9 mouse cellular contexts compared by ENCODE assay signal in the genomic region with DNA sequence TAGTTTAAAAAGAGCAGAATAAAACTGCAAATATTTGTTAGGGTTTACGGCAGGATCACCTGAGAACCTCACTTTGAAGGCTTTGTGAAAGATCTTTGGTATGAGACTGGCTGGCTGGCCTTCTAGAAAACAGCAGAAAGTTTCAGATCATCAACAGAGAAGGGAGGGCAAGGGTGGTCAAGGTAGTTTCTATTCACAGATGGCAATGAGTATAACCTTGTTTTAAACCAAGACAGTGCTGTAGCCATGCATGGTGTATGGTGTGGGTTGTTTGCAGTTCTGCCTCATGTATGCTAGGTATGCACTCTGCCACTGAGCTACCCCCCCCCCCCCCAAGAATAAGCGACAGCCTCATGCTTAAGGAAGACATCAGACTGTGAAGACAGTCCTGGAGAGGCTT. TPM values are rescaled to one million over a fixed set of nuclear protein-coding genes. Genes with fewer than 3 reads are reported as not detected.
DNase-seq lines count a peak whose midpoint lies in the region; ATAC-seq lines count a peak whose summit lies in the region.
"Had no signal": no experiment of that assay in that cellular context is flagged by ENCODE, and none has a peak within 500 bp of the region (broad histone marks: within the 10 kb centered on the region; RNA-seq: fewer than 3 reads in every experiment).

No protein-coding gene starts in this region.

- peak overlapping the region; percentile 37 for H3K4me3 ChIP-seq in kidney, embryonic 16.5 days (ENCODE audit: low read length)
- peak overlapping the region; percentile 44 for H3K4me3 ChIP-seq in brown adipose tissue, adult 24 weeks (ENCODE audit: insufficient read depth, low read depth, low read length)
- H3K4me3 ChIP-seq in hindbrain, embryonic 14.5 days (replicated peaks; ENCODE audit: low read length) = 0 out of 2 replicates have a peak overlapping the region, but pooled peaks have one; percentile 11
- H3K4me3 ChIP-seq in midbrain, embryonic 12.5 days = no peak overlapping the region

- WGBS in kidney, embryonic 16.5 days = 59% methylated on average over 2 of the region's 2 CpGs
- WGBS in hindbrain, embryonic 14.5 days = 79% methylated on average over 2 of the region's 2 CpGs
- WGBS in midbrain, embryonic 12.5 days = 81% methylated on average over 2 of the region's 2 CpGs

- no peaks in the 10 kb centered on the region for H3K9me3 ChIP-seq in kidney, embryonic 16.5 days (ENCODE audit: low read length)
- H3K9me3 ChIP-seq in hindbrain, embryonic 14.5 days (ENCODE audit: control insufficient read depth, low read length) = no peaks in the 10 kb centered on the region
- no peaks in the 10 kb centered on the region for H3K9me3 ChIP-seq in midbrain, embryonic 12.5 days

- DNase-seq in kidney, adult 8-10 months = no peak
- DNase-seq in hindbrain, embryonic 14.5 days (ENCODE audit: low spot score) = no peak
- DNase-seq in spleen, postnatal 4 days (ENCODE audit: low spot score in 2 of 2) = no peak
- no peak for DNase-seq in layer of hippocampus, adult 9-10 months (ENCODE audit: low spot score)
- no peak for DNase-seq in cerebellum, adult 18-20 months
- DNase-seq: cerebellum, adult 11 months had no signal

- peaks cover 43% of the 10 kb centered on the region for H3K4me1 ChIP-seq in kidney, embryonic 16.5 days (ENCODE audit: insufficient read depth, low read length)
- peaks cover 22% of the 10 kb centered on the region for H3K4me1 ChIP-seq in brown adipose tissue, adult 24 weeks (ENCODE audit: control insufficient read depth, insufficient read depth, insufficient read length, low read length)
- peaks cover 15% of the 10 kb centered on the region; the same call in 1 of the 2 replicates for H3K4me1 ChIP-seq in hindbrain, embryonic 14.5 days (replicated peaks; ENCODE audit: control insufficient read depth, insufficient read depth, low read length)
- H3K4me1 ChIP-seq in midbrain, embryonic 12.5 days = peaks cover 23% of the 10 kb centered on the region

- peak overlapping the region; percentile 30; the same call in 1 of the 2 replicates for H3K27ac ChIP-seq in kidney, embryonic 16.5 days (ENCODE audit: low read length)
- peak overlapping the region; percentile 49; the same call in 1 of the 2 replicates for H3K27ac ChIP-seq in brown adipose tissue, adult 24 weeks (replicated peaks; ENCODE audit: low read depth, low read length)
- no peak overlapping the region for H3K27ac ChIP-seq in hindbrain, embryonic 14.5 days
- H3K27ac ChIP-seq in midbrain, embryonic 12.5 days (replicated peaks) = no peak overlapping the region

- peak overlapping the region; percentile 58 for H3K9ac ChIP-seq in kidney, embryonic 16.5 days (replicated peaks; ENCODE audit: low read length)
- H3K9ac ChIP-seq in hindbrain, embryonic 14.5 days = no peak overlapping the region
- H3K9ac ChIP-seq in midbrain, embryonic 12.5 days (replicated peaks) = no peak overlapping the region

- ATAC-seq in kidney, embryonic 16.5 days (ENCODE audit: low FRiP score, low TSS enrichment) = no peak
- no peak for ATAC-seq in hindbrain, embryonic 14.5 days (ENCODE audit: low FRiP score)
- ATAC-seq in midbrain, embryonic 12.5 days (ENCODE audit: low FRiP score, low read depth) = no peak

- peak overlapping the region; percentile 72 for H3K4me2 ChIP-seq in kidney, embryonic 16.5 days (replicated peaks; ENCODE audit: low read depth, low read length)
- H3K4me2 ChIP-seq in hindbrain, embryonic 14.5 days (replicated peaks) = peak overlapping the region; percentile 82
- peak overlapping the region; percentile 13; the same call in 1 of the 2 replicates for H3K4me2 ChIP-seq in midbrain, embryonic 12.5 days (replicated peaks)

- peaks cover 14% of the 10 kb centered on the region for H3K36me3 ChIP-seq in kidney, embryonic 16.5 days (ENCODE audit: insufficient read depth, low read length)
- H3K36me3 ChIP-seq in hindbrain, embryonic 14.5 days (replicated peaks; ENCODE audit: control insufficient read depth, insufficient read depth) = peaks cover 5% of the 10 kb centered on the region; the same call in 1 of the 2 replicates
- H3K36me3 ChIP-seq in midbrain, embryonic 12.5 days = peaks cover 12% of the 10 kb centered on the region

- H3K27me3 ChIP-seq in kidney, embryonic 16.5 days (ENCODE audit: insufficient read depth, low read length) = no peaks in the 10 kb centered on the region
- no peaks in the 10 kb centered on the region for H3K27me3 ChIP-seq in hindbrain, embryonic 14.5 days (ENCODE audit: control insufficient read depth, insufficient read depth, low read length)
- H3K27me3 ChIP-seq in midbrain, embryonic 12.5 days = no peaks in the 10 kb centered on the region

RNA-seq across cellular contexts. Expression of gene Myom1, which starts 2.2 kb away (rescaled TPM):
- 4.5 and 4.7 TPM in 2 replicates for polyA plus RNA-seq in kidney, embryonic 16.5 days (2015; fragmentation: Nextera tagmentation; extraction: Ambion mirVana)
- polyA plus RNA-seq in brown adipose tissue, adult 24 weeks (2012; ENCODE audit: insufficient read depth, insufficient read length, missing spikeins) = 10.1 and 21.6 TPM in 2 replicates
- 1.5 and 2.3 TPM in 2 replicates for polyA plus RNA-seq in hindbrain, embryonic 14.5 days (2014; fragmentation: Nextera tagmentation; extraction: Ambion mirVana)
- 1.0 and 2.5 TPM in 2 replicates for polyA plus RNA-seq in midbrain, embryonic 12.5 days (2016; fragmentation: Nextera tagmentation; extraction: Ambion mirVana)

RNA-seq across cellular contexts. Expression of gene Myl12a, which starts 2.4 kb away (rescaled TPM):
- 680 and 696 TPM in 2 replicates for polyA plus RNA-seq in kidney, embryonic 16.5 days (2015; fragmentation: Nextera tagmentation; extraction: Ambion mirVana)
- polyA plus RNA-seq in brown adipose tissue, adult 24 weeks (2012; ENCODE audit: insufficient read depth, insufficient read length, missing spikeins) = 287 and 322 TPM in 2 replicates
- polyA plus RNA-seq in hindbrain, embryonic 14.5 days (2014; fragmentation: Nextera tagmentation; extraction: Ambion mirVana) = 106 and 119 TPM in 2 replicates
- 275 and 332 TPM in 2 replicates for polyA plus RNA-seq in midbrain, embryonic 12.5 days (2016; fragmentation: Nextera tagmentation; extraction: Ambion mirVana)

Comparison
In these comparisons a context has a peak if more than half of its experiments do, and no peak if none do; other contexts are left out.
1. H3K27ac ChIP-seq: peak in kidney, embryonic 16.5 days (single experiment) and brown adipose tissue, adult 24 weeks (single experiment); none in hindbrain, embryonic 14.5 days (single experiment) and midbrain, embryonic 12.5 days (single experiment).
2. H3K4me2 ChIP-seq: peak in every context shown above with its lines; median percentile 82 in hindbrain, embryonic 14.5 days; 72 in kidney, embryonic 16.5 days; 13 in midbrain, embryonic 12.5 days.